9 mouse cellular contexts compared by ENCODE assay signal in the genomic region with DNA sequence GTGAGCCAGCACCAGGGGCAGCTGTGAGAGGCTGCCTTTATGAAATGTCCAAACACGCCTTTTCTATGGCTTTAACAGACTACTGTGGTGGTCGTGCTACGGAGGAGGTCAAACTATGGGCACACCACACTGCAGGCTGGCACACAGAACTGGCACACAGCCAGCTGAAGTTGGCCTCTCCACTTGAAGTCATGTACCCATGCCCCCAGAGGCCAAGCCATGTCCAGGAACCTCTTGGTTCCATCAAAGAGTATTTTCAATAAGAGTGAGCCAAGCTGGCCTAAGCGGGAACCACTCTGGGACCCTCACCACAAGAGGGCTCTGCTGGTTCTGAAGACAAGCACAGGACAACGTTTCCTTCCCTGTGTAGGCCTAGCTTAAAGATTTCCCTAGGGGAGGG. TPM values are rescaled to one million over a fixed set of nuclear protein-coding genes. Genes with fewer than 3 reads are reported as not detected.
DNase-seq lines count a peak whose midpoint lies in the region; ATAC-seq and TF ChIP-seq lines count a peak whose summit lies in the region.
"Had no signal": no experiment of that assay in that cellular context is flagged by ENCODE, and none has a peak within 500 bp of the region (broad histone marks: within the 10 kb centered on the region; RNA-seq: fewer than 3 reads in every experiment).

No protein-coding gene starts in this region.

- H3K27ac ChIP-seq in limb, embryonic 14.5 days (replicated peaks; ENCODE audit: low read depth, low read length): peak overlapping the region; percentile 58
- H3K27ac ChIP-seq: midbrain, embryonic 12.5 days had no signal

- no peaks in the 10 kb centered on the region for H3K9me3 ChIP-seq in limb, embryonic 14.5 days (ENCODE audit: control insufficient read depth, low read length)
- H3K9me3 ChIP-seq: midbrain, embryonic 12.5 days had no signal

- H3K4me2 ChIP-seq in limb, embryonic 14.5 days (replicated peaks; ENCODE audit: low read depth, low read length, severe bottlenecking): no peak overlapping the region
- H3K4me2 ChIP-seq: midbrain, embryonic 12.5 days had no signal

- DNase-seq in adrenal gland, postnatal 25 days: peak; percentile 20
- DNase-seq in adrenal gland, adult 8-10 months: no peak
- DNase-seq in NIH3T3 (ENCODE audit: low read depth): peak; percentile 20
- no peak for DNase-seq in limb, embryonic 14.5 days (ENCODE audit: low spot score)
- no peak for DNase-seq in thymus, postnatal 10 days (ENCODE audit: low spot score in 2 of 2)
- DNase-seq in gastrocnemius, postnatal 25 days: no peak

- no peak for TF ChIP-seq POLR2A in limb, embryonic 14.5 days (IDR thresholded peaks at IDR 0.05; ENCODE audit: borderline replicate concordance, extremely low read depth, insufficient read depth, insufficient read length)

- H3K9ac ChIP-seq in limb, embryonic 14.5 days (ENCODE audit: low read depth, low read length, severe bottlenecking): no peak overlapping the region
- H3K9ac ChIP-seq: midbrain, embryonic 12.5 days had no signal

- H3K4me1 ChIP-seq in limb, embryonic 14.5 days (ENCODE audit: control insufficient read depth, insufficient read depth, low read length): peaks cover 13% of the 10 kb centered on the region

- peak; percentile 14 to 22; a peak in 1 of 4 replicates for ATAC-seq in hematopoietic stem cell, adult 5-6 weeks (replicated peaks in 1 of 2; ENCODE audit: insufficient read depth in 1 of 2, low FRiP score in 2 of 2, low TSS enrichment in 1 of 2, low read depth in 1 of 2, poor library complexity in 2 of 2, severe bottlenecking in 2 of 2)
- no peak for ATAC-seq in limb, embryonic 14.5 days (ENCODE audit: low FRiP score, low read depth)
- ATAC-seq in erythroid progenitor cell, adult 5-6 weeks (replicated peaks; ENCODE audit: low FRiP score, poor library complexity, severe bottlenecking): no peak

- no peak overlapping the region for H3K4me3 ChIP-seq in limb, embryonic 14.5 days (replicated peaks; ENCODE audit: low read length)
- H3K4me3 ChIP-seq: midbrain, embryonic 12.5 days had no signal

- H3K27me3 ChIP-seq in limb, embryonic 14.5 days (ENCODE audit: control insufficient read depth, insufficient read depth, low read length): no peaks in the 10 kb centered on the region
- H3K27me3 ChIP-seq: midbrain, embryonic 12.5 days had no signal

- no peaks in the 10 kb centered on the region for H3K36me3 ChIP-seq in limb, embryonic 14.5 days (ENCODE audit: control insufficient read depth, insufficient read depth, low read length)
- H3K36me3 ChIP-seq: midbrain, embryonic 12.5 days had no signal

- WGBS in limb, embryonic 14.5 days: 53% methylated on average over 5 of the region's 5 CpGs

RNA-seq across cellular contexts. Expression of a gene that starts 49.7 kb away (rescaled TPM):
- 23.0 and 27.0 TPM in 2 replicates for total RNA-seq in adrenal gland, postnatal 25 days (2021)
- total RNA-seq in adrenal gland, adult 8-10 months (2022): 10 to 100 TPM; 21.6 to 34.4 (median 28.8) TPM
- 9.2 and 9.5 TPM in 2 replicates for total RNA-seq in hematopoietic stem cell, adult 5-6 weeks (2017)
- polyA plus RNA-seq in limb, embryonic 14.5 days (2012; rRNA removed): 10.9 and 11.4 TPM in 2 replicates
- polyA plus RNA-seq in limb, embryonic 14.5 days (2014; fragmentation: Nextera tagmentation; extraction: Ambion mirVana): 13.5 and 14.6 TPM in 2 replicates
- under 0.01 and 0.84 TPM in 2 replicates for total RNA-seq in erythroid progenitor cell, adult 5-6 weeks (2015; ENCODE audit: low replicate concordance)
- total RNA-seq in erythroid progenitor cell, adult 5-6 weeks (2017; ENCODE audit: low replicate concordance): 0.53 and 0.64 TPM in 2 replicates
- total RNA-seq in gastrocnemius, postnatal 25 days (2021): 1 to 10 TPM; 7.2 to 7.5 TPM

Comparison
In these comparisons a context has a peak if more than half of its experiments do, and no peak if none do; other contexts are left out.
1. DNase-seq: peak in adrenal gland, postnatal 25 days (single experiment) and NIH3T3 (single experiment); none in adrenal gland, adult 8-10 months (single experiment), limb, embryonic 14.5 days (single experiment), thymus, postnatal 10 days (0 of 2) and gastrocnemius, postnatal 25 days (single experiment).
2. ATAC-seq: peak in hematopoietic stem cell, adult 5-6 weeks (2 of 2); none in limb, embryonic 14.5 days (single experiment) and erythroid progenitor cell, adult 5-6 weeks (single experiment).